Mouse (Mus musculus) cerebellum, postnatal 36 days (tissue): ENCODE measurements around the gene Ttll5.
A peak's percentile ranks its signal among the peaks of the same experiment; 100 is the strongest.

Experiments used
- DNase-seq, 2 experiments: peaks; one replicate each; pipeline ENCODE4 v3.0.0; 2021 to 2022; ENCODE audit warnings: mixed read lengths in 2 of 2

The Ttll5 gene

GRCm38 (mm10) chr12:86021583-86021982, 197.1 kb downstream of the Ttll5 start:
- DNase-seq, result no peak

GRCm38 (mm10) chr12:86022282-86022984, 198.0 kb downstream of the Ttll5 start:
- no peak for DNase-seq

DNA sequence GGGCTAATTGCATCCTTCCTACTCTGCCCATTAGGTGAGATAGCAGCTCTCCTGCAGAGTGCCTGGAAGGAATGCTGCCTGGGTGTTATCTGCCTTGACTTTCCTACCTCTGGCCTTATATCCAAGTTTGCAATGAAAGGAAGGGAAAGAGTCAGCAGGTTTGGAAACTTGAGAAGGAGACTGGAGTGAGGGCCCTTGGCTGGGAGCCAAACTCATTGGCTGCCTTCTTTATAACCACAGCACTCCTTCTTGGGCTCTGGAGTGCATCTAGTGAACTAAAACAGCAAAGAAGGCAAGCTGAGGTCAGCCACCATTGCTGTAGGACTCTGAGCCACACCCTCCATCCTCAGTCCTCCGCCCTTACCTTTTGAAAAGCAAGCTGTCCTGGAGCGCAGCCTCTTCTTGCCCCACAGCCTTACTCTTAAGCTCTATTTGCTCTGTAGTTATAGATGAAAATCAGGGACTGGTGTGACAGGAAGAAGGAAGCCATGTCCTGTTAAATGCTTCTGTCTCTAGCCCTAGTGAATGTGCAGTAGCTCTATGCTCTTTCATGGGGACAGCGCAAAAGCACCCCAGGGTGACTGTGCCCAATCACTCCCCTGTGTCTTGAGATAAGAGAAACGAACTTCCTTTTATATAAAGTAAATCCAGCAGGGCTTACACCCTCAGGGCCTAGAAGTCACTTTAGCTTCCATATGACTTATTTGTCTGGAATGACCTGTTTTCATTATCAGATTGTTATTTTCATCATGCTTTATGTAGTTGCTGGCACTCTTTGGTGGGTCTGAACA, 198.8 kb downstream of the Ttll5 start:
- no peak for DNase-seq

DNA sequence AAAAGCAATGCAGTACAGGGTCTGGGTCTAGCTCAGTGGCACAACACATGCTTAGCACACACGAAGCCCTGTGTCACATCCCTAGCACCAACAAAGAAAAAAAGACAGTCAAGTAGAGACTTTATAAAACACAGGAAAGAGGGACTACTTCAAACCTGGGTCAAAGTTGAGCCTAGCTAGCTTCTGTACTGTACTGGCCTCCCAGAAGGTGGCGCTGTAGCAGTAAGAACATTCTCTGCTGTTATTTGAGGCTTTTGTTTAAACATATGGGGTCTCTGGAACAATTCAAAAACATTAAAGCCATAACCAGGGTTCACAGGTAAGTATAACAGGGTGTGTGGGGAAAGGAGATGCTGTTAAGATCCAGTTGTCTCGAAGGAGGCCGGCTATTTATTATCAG, 200.0 kb downstream of the Ttll5 start:
- DNase-seq, result peak; percentile 46 to 52

DNA sequence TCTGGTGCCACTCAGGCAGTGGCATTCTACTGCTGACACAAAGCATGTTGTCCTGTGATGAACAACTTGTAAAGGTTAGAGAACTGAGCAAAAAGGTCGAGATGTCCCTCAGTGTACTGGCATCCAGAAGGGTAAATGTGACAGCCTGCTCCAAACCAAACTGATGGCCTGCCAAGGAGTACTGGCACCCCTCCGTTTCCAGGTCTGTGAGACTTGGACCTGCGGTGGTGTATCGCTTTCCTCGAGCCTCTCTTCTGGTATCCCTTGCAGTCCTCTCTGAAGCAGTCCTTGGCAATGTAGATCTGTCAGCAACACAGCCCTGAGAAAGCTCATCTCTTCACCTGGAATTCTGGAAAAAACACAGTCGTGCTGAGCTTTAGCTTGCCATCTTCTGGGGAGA, 201.0 kb downstream of the Ttll5 start:
- DNase-seq, result peak; percentile 76 to 79

- DNase-seq, result peak; percentile 46 to 59
Measured at GRCm38 (mm10) chr12:86027000-86027399, 202.5 kb downstream of the Ttll5 start.

DNA sequence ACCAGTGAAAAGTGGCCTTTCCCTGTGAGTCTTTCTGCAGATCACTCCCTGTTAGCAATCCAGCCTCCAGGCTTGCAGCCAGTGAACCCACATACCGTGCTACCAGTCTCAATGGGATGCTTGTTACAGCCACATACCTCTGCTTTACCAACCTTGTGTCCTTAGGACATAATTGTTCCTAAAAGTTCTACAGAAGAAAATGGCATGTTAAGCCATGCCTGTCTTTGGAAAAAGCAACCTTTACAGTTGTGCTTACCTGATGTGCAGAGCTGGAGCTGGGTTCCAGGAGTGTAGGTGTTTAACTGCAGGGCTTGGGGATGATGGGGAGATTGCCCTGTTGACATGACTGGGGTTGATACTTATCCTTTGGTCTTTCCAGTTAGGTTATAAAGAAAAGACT, 203.3 kb downstream of the Ttll5 start:
- DNase-seq, result no peak

DNA sequence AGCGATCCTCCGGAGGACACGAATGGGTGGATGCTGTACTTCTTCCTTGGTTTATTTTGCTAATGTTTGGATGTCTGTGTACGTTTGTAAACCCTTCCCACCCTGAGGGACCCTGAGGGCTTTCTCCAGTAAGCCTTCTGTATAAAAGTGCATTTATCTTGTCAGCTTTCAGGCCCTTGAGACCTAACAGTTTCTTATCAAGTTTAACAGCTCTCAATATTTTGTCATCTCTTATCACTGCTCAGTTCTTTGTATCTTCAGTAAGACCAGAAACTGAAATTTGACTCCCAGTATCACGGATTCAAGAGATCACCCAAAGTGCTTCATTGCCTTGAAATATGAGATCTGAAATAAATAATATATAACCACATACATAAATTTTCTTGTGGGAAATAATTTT, 206.5 kb downstream of the Ttll5 start:
- DNase-seq, result no peak

- no peak for DNase-seq
Measured at GRCm38 (mm10) chr12:86035586-86035985, 211.1 kb downstream of the Ttll5 start.

- no peak for DNase-seq
Measured at GRCm38 (mm10) chr12:86036368-86037166, 212.1 kb downstream of the Ttll5 start.

- no peak for DNase-seq
Measured at GRCm38 (mm10) chr12:86037235-86037921, 212.9 kb downstream of the Ttll5 start.

GRCm38 (mm10) chr12:86039078-86039477, 214.6 kb downstream of the Ttll5 start:
- DNase-seq, result no peak

DNA sequence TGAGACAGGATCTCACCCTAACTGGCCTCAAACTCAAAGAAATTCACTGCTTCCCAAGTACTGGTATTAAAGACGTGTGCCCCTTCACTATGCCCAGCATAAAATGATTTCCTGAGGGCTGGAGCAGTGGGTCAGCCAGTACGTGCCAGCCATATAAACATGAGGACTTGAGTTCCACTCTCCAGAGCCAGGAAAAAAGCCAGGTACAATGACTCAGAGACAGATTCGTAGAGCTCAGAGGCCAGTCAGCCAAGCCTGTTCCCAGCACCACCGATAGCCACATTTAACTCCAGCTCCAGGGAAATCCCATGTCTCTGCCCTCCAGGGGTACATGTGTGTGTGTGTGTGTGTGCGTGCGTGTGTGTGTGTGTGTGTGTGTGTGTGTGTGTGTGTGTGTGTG, 215.3 kb downstream of the Ttll5 start:
- no peak for DNase-seq

DNA sequence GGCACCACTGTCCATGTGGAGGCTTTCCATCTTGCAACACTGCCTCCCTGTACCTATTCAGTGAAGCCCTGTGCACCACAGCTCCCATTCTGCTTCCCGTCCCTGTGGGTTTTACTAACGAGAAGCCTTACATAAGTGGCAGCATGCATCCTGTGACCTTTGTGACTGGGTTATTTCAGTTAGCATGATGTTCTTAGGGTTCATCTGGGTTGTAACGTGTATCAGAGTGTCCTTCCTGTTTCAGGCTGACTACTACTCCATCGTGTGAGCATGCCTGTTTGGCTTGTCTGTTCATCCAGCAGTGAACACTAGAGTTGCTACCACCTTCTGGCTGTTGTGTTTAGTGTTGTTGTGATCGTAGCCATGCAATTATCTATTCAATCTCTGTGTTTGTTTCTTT, 221.7 kb downstream of the Ttll5 start:
- no peak for DNase-seq

DNA sequence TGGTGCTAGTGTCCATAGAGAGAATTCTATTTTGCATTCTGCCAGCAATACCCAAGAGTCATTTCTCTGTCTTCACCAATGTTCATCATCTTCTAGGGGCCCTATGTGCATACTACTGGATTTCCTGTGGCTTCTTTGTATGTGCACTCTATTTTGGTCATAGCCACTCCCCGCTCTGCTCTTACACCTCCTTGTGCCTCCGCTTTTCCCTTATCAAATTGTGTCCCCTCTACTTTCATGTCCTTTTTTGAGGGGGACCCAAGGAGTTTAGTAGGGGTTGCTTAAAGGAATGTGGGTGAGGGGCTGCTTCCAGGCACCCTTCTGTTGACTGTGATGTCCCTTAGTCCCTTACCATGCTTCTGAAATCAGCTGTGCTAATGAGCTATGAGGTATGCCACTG, 222.3 kb downstream of the Ttll5 start:
- no peak for DNase-seq

DNA sequence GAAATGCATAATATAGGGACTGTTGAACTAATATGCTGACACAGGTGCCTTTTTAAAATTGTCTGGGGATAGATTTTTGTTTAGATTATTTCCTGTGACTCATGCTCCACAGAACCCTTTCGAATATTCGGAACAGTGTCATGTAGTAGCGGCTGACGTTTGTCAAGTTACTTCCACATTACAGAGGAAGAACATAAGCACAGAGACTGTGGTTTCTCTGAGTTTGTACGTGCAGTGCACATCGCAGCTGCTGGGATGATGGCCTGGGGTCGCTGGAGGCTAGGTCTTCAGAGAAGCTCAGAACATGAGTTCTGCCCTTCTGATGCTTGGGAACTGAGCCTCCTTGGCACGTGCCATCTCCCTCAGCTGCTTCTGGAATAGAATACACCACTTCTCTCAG, 222.9 kb downstream of the Ttll5 start:
- DNase-seq, result no peak

- DNase-seq, result no peak
Measured at GRCm38 (mm10) chr12:86049813-86050212, 225.4 kb downstream of the Ttll5 start.

- DNase-seq, result no peak
Measured at GRCm38 (mm10) chr12:86051477-86051876, 227.0 kb downstream of the Ttll5 start.

GRCm38 (mm10) chr12:86055306-86055705, 230.8 kb downstream of the Ttll5 start:
- peak; percentile 19 to 33 for DNase-seq

GRCm38 (mm10) chr12:86056976-86057375, 232.5 kb downstream of the Ttll5 start:
- no peak for DNase-seq

DNA sequence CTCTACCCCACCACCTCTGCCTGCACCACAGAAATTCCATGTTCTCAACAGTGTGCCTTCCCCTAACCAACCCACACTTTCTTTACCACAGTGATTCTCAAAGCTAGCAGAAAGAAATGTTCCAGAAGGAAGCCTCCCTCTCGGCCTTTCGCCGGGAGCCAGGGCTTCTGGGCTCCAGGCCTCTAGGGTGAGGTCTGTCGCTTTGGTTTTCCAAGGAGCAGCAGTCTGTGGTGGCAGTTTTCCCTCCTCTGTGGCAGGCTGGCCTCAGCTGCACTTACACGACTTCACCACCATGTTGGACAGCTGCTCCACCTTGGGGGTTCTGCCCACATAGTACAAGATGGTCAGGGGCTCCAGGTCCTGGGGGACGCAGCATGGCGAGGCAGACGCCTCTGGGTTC, 233.1 kb downstream of the Ttll5 start:
- peak; percentile 19 to 24 for DNase-seq

- no peak for DNase-seq
Measured at GRCm38 (mm10) chr12:86059341-86059740, 234.9 kb downstream of the Ttll5 start.

GRCm38 (mm10) chr12:86064796-86065195, 240.3 kb downstream of the Ttll5 start:
- DNase-seq, result no peak
